Mouse (Mus musculus): ENCODE results near the gene Ddost. TPM values are rescaled to one million over a fixed set of nuclear protein-coding genes. Genes with fewer than 3 reads are reported as not detected.
"Not testable (repeated sequence)": the region's sequence is repeated elsewhere in the genome, so short reads cannot be mapped to it uniquely, and the experiment has no call there.

Gene Ddost
- total RNA-seq, 2 experiments from 2014 or later = 51.0 to 59.3 TPM

DNA sequence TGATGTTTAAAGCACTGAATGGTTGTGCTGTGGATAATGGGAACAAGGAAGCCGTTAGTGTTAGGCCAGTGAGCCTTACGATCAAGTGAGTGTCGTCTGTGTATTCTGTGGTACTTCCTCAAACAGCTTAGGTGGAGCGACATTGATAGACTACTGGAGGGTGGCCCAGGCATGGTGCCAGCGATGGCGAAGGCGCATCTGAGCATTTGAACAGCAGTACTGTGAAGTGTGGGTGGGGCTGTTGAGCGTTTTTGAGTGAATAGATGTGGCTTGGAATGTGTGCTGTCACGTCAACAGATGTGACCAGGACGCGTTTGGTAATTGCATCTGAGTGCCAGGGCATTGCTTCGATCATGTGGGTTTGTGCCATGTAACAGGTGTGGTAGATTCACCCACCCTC, 3.2 kb downstream of the Ddost start:
- no peak for DNase-seq
- intact Hi-C loops (cut with DNase I; ENCODE audit: low total_unique reads) = no loop called here

DNA sequence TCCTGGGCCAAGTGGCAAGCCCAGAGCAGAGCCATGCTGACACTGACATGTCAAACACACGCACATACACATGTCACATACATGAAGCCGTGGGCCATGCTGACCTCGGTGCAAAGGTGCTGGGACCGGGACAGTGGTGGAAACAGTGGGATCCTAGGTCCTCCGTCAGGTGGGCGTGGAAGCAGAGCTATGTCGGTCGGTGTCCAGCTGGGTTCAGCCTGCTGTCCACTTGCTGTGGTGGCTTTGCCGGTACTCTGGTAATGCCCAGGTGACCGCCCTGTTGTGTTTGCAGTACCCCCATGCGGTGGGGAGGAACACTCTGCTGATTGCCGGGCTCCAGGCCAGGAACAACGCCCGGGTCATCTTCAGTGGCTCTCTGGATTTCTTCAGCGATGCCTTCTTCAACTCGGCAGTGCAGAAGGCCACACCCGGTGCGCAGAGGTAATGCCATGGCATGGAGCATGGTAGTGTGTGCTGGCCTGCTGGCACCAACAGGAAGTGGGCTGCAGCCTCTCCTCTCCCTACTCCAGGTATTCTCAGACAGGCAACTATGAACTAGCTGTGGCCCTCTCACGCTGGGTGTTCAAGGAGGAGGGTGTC, 5.9 kb downstream of the Ddost start:
- DNase-seq = no peak
- intact Hi-C loops (cut with DNase I; ENCODE audit: low total_unique reads) = no loop called here

DNA sequence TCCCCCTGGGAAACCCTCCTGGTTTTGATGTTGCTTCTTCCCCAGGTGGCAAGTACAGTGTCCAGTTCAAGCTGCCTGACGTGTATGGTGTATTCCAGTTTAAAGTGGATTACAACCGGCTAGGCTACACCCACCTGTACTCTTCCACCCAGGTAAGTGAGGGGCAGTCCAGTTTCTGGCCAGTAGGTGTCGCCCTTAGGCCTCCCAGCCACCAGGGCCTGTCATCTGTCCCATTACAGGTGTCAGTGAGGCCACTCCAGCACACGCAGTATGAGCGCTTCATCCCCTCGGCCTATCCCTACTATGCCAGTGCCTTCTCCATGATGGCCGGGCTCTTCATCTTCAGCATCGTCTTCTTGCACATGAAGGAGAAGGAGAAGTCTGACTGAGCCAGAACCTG, 7.1 kb downstream of the Ddost start:
- intact Hi-C loops (cut with DNase I; ENCODE audit: low total_unique reads) = no loop called here
- no peak for DNase-seq

DNA sequence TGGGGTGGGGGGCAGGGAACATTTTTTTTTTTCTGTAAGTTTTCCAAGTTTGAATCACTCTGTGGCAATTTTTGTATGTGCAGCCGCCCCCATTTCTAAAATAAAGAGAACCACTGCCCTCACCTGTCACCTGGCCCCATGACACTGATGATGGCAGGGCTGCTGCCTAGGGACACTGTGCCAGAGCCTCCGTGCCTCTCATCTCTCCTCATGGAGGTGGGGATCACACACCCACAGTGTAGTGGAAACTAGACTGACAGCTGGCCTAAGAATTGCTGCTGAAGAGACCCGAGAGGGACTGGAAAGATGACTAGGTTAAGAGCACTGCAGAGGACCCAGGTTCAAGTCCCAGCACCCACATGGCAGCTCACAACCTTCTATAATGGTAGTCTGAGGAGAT, 7.6 kb downstream of the Ddost start:
- no peak for DNase-seq
- intact Hi-C loops (cut with DNase I; ENCODE audit: low total_unique reads) = no loop called here

DNA sequence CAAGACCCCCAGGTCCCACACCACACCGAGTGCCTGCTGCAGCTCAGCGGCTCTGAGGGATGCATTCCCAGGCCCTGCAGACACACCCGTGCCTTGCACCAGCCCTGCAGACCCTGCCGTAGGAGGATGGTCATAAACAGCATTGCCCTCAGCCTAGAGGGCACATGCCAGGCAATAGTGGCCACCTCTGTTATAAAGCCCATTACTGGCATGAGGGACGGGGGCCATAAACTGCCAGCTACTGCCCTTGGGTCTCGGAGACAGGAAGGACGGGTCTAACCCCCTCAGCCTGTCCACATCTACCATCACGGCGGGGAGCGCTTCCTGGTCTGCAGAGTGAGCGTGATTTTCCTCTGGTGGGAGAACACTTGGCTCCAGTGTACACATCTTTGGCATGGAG, 8.5 kb downstream of the Ddost start:
- intact Hi-C loops (cut with DNase I; ENCODE audit: low total_unique reads) = no loop called here
- DNase-seq = no peak

DNA sequence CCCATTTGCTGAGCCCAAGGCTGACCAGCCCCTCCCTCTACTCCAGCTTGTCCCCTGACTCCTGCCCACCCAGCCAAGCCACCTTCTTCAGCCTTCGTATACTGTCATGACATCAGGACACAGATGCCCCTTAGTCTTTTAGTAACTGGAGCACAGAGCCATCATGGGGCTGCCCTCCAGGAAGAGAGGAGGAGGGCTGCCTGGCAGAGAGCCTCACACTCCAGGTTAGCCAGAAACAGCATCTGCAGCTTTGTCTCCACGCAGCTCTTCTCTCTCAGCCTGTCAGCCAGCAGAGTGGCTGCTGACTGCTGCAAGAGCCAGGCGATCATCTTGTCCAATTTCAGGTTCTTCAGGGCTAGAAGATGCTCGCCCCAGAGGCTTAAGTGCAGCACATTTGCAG, 9.3 kb downstream of the Ddost start:
- intact Hi-C loops (cut with DNase I; ENCODE audit: low total_unique reads) = no loop called here

DNA sequence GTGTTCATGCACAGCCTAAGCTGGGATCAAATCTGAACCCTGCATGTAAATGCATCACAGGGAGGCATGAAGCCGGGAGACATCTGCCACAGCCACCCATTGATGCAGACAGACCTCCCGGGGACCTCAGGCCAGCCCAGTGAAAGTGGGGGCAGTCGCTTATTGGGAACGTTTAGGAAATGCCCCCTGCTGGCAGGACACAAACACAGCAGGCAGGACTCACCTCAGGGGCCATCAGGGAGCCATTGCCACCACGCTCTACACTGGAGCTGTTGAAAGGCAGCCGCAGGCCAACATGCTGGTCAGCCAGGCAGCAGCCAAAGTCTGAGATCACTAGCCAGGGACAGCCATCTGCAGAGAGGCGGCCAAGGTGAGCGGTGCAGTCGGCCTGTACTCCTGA, 11.3 kb downstream of the Ddost start:
- no peak for DNase-seq
- intact Hi-C loops (cut with DNase I; ENCODE audit: low total_unique reads) = no loop called here

More for the DNA sequence above, 9.3 kb downstream of the Ddost start:
- no peak for DNase-seq

DNA sequence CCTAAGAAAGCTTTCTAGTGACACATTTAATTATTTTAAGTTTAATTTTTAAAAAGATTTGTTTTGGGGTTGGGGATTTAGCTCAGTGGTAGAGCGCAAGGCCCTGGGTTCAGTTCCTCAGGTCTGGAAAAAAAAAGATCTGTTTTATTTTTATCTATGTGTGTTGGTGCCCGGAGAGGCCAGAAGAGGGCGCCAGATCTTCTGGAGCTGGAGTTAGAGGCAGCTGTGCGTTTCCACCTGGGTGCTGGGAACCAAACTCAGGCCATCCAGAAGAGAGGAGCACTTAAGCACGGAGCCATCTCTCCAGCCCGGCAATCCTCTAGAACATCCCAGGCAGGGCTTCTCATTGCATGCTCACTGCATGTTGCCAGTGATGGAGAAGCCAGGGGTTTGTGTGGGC, 11.8 kb downstream of the Ddost start:
- no peak for DNase-seq
- intact Hi-C loops (cut with DNase I; ENCODE audit: low total_unique reads) = no loop called here

DNA sequence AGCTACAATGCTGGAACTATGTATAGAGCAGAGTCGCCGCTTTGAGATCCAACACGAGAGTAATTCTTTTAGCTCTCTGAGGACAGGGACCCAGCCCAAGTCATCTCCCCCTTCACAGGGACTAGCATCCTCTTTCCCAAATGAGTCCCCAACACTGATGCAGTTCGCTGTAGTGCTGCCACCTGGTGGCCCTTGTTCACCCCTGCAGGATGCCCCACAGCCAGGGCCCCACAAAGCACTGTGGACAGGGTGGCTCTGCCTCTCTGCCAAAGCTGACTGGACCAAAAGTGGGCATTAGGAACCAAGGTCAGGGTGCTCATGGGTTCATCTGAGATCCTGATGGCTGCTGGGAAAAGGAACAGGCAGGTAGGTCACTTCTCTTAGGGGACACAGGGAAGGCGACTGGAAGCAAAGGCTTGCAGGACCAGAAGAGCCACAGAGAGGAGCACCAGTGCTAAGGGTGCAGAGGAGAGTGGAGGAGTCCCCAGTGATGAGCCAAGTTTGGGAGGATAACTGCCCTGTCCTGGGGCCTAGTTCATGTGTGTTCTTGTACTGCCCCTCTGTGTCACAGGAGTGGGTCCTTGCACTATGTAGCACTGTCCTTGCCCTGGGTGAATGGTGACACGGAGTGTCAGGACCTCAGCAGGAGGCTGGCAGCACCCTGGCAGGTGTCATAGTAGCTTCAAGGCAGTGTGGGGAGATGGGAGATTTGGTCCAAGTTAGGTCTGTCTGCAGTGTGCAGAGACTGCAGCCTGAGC, 14.2 kb downstream of the Ddost start:
- DNase-seq = no peak
- intact Hi-C loops (cut with DNase I; ENCODE audit: low total_unique reads) = no loop called here

DNA sequence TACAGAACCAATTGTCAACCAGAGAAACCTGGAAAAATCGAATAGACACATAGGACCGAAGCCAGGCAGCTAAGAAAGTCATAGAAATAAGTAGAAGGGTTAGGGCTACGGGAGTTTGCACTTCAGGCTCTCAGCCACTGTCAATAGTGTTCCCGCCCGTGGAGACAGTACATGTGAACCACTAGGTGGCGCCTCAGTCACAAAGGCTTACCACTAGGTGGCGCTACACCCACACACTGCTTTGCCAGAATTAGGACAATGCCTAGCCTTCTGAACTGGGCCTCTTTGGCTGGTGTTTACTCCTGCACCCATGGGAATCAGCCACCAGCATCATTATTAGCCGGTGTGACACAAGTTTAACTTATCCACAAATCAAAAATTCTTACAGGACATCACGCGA, 15.0 kb downstream of the Ddost start:
- peak; percentile 79 for DNase-seq
- intact Hi-C loops (cut with DNase I; ENCODE audit: low total_unique reads) = no loop called here

DNA sequence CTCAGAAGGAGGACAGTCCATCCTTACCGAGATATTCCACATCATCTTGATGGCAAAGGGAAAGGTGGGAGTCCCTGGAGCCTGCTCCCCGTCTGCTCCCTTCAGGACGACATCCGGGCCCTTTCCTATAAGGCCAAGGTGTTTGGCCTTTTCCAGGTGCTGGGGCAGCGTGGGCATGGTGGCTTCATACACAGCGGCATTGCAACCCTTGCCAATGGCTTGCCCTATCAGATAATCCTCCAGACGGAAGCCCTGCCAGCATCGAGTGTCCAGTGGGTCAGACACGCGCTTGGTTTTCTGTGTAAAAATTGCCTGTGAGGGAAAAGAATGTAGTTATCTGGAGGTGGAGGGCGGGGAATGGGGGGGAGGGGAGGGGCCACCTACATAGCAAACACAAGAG, 16.2 kb downstream of the Ddost start:
- no peak for DNase-seq
- intact Hi-C loops (cut with DNase I; ENCODE audit: low total_unique reads) = no loop called here

DNA sequence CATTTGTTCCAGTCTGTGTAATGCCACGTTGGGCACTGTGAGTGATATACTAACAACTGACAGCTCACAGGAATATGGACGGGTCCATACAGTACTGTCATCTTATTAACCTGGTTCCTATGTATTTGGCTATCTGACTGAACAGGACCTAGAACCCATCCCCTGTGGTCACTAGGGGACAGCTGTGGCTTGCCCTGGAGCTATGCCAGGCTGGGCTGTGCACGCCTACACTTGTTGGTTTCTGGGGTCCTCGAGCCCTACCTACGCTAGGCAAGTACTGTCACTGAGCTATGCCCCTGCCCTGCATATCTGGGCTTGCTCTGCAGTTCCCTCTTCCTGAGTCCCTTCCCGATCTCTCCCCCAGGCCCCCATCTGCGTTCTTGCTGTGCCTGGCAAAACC, 17.0 kb downstream of the Ddost start:
- intact Hi-C loops (cut with DNase I; ENCODE audit: low total_unique reads) = no loop called here
- DNase-seq = no peak

DNA sequence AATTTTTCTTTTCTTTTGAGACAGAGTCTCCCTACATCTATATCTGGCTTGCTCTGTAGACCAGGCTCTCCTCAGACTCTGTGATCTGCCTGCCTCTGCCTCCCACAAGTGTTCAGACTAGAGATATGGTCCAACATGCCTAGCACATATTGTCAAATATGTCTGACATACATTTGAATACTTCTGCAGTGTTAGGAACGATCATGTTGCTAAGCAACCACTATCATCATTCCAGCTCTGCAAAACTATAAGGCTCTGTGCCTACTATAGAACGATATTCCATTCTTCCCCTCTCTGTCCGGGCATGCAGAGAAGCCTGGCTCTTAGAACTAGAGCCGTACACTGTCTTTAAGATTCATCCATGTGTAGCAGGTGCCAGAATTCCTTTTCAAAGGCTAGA, 18.2 kb downstream of the Ddost start:
- intact Hi-C loops (cut with DNase I; ENCODE audit: low total_unique reads) = no loop called here
- DNase-seq = no peak

DNA sequence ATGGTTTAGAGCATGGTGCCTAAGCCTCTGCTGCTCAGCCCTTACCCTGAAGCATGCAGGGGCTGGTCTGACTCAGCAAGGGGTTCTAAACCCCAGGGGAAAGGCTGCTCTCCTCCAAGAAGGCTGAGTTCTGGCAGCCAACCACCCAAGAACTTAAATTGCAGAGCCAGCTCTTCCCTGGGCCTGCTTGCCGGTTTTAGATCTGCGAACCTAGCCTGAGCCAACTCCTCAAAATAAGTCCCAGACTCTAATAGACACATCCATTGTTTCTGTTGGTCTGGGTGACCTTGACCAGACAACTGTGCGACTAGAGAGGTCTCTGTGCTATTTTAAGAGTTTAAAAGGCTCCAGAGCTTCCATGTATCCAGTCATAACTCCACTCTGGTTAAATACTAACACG, 19.2 kb downstream of the Ddost start:
- intact Hi-C loops (cut with DNase I; ENCODE audit: low total_unique reads) = no loop called here
- DNase-seq = no peak

DNA sequence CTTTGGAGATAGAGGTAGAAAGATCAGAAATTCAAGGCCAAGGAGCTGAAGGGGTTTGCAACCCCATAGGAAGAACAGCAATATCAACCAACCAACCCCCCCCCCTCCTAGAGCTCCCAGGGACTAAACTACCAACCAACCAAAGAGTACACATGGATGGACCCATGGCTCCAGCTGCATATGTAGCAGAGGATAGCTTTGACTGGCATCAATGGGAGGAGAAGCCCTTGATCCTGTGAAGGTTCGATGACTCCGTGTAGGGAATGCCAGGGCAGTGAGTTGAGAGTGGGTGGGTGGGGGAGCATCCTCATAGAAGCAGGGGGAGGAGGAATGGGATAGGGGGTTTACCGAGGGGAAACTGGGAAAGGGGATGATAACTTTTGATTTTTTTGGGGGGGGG, 19.9 kb downstream of the Ddost start:
- intact Hi-C loops (cut with DNase I; ENCODE audit: low total_unique reads) = no loop called here
- no peak for DNase-seq

DNA sequence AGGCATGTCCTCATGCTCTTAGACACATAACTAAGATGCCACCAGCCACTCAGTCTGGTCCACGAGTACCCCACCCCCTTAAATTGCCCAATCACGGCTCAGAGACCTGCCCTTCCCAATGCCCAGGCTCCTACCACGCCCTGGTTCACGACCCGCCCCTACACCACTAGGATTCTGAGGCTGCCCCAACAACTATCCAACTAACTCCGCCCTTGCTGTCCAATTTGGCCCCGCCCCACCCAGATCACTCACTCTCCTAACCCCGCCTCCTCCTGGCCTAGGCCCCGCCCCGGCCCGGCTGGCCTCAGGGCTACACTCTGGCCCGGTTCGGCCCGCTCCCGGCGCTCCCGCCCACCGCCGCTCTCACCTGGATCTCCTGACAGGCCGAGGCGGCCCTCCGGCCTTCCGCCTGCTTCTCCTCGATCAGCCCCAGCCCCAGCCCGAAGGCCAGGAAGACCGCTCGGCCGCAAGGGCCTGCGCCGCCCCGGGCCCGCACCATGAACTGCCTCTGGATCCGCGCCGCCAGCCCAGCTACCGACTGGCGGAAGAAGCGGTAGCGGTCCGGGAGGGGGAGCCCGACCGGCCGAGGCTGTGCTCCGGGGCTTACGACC, 21.0 kb downstream of the Ddost start:
- intact Hi-C loops (cut with DNase I; ENCODE audit: low total_unique reads) = loop anchor here (5.0 kb wide), 1 partner anchor 97 kb away; no protein-coding TSS in a partner anchor
- peak; percentile 99 for DNase-seq

DNA sequence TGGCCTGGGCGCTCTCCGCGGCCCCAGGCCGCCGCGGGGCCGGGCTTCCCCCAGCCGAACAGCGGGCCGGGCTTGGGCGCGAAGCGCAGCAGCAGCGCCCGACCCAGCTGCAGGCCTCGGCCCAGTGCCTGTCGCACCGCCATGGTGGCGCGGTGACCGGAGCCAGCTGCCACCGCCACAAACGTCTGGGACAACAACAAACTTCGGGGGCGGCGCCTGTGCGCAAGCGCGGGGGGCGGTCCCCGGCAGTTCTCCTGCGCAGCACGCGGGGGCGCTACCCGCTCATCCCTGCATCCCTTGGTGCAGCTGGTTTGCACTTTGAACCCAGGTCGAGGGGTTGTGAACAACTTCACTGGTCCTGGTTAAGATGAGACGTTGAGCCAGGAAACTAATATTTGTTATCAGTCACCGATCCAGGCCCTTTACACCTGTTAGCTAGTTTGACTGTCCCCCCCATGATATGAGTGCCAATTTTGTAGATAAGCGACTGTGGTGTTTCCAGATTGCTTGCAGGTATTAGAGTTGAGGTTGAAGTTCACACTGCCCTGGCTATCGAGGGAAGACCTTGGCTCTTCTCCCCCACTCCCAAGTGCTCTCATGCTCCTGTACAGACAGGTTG, 21.7 kb downstream of the Ddost start, which contains the start of gene Pink1:
Gene Pink1 (minus strand): TSS at position 231 of the 619 bp plus-strand sequence.
- intact Hi-C loops (cut with DNase I; ENCODE audit: low total_unique reads) = loop anchor here (5.0 kb wide), 1 partner anchor 96 kb away; no protein-coding TSS in a partner anchor
- peak; percentile 92 for DNase-seq

DNA sequence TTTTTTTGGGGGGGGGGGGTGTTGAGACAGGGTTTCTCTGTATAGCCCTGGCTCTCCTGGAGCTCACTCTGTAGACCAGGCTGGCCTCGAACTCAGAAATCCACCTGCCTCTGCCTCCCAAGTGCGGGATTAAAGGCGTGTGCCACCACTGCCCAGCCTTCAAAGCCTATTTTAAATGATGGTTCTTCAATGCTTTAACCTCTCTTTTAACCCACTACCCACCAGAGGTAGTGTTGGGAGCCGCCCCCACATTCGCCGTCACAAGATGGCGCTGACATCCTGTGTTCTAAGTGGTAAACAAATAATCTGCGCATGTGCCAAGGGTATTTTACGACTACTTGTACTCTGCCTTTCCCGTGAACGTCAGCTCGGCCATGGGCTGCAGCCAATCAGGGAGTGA, 22.6 kb downstream of the Ddost start:
- intact Hi-C loops (cut with DNase I; ENCODE audit: low total_unique reads) = loop anchor here (5.0 kb wide), 1 partner anchor 95 kb away; no protein-coding TSS in a partner anchor
- DNase-seq = not testable (repeated sequence)

DNA sequence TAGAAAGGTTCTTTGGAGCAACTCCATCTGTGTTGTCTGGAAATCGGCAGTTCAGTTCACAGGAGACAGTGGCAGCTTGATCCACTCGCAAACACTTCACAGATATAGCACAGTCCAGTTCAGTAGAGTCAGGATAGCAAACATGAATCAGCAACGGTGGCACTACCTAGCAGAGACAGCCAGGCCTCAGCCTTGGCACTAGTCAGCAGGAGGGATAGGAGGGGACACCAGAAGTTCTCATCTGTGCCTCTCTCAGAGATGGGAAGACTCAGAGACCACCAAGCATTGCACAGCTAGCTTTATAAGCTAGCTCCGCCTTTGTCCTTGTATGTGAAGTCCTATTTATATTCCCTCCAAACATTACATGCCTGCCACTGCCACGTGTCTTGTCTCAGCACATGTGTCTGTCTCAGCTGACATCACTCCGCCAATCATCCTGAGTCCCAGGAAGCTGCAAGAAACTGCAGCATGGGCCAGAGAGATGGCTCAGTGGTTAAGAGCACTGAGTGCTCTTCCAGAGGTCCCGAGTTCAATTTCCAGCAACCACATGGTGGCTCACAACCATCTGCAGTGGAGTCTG, 23.5 kb downstream of the Ddost start:
- no peak for DNase-seq
- intact Hi-C loops (cut with DNase I; ENCODE audit: low total_unique reads) = loop anchor here (5.0 kb wide), 1 partner anchor 94 kb away; no protein-coding TSS in a partner anchor

DNA sequence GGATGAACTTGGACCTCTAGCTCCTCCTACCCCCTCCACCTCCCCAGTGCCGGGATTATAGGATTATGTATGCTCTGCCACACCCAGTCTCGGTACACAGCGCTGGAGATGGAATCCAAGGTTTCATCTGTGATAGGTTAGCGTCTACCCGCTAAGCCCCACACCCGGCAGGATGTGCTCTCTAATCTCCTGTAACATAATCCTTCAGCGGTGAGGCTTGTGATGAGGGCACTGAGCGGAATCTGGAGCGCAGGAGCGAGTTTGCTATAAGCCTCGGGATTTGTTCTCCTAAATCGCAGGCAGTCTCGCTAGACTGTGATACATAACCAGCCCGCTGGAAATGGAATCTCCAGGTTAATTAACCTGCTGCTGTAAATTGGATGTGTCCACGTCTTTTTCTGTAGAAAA, 25.7 kb downstream of the Ddost start:
- DNase-seq = no peak
- intact Hi-C loops (cut with DNase I; ENCODE audit: low total_unique reads) = loop anchor here (5.0 kb wide), 1 partner anchor 42 kb away; no protein-coding TSS in a partner anchor

Data from gastrocnemius, postnatal 14 days (tissue).